In the genomic region with DNA sequence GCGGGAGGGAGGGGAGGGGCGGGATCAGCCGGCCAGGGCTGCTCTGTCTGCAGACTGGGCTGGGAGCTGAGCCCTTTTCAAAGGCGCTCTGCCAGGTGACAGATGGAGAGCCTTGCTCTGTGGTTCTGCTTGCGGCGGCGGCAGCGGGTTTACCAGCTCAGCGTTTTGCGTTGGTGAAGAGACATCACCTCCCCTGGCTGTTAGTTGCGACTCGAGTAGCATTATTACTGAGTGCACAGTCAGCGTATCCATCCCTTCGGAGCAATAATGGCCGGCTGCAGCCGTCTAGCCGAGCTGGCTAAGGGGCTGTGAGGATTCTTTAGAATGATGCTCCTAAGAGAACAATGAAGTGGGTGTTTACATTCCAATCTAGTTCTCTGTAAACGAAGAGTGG, we compare ENCODE assay signal across 8 mouse cellular contexts. TPM values are rescaled to one million over a fixed set of nuclear protein-coding genes. Genes with fewer than 3 reads are reported as not detected.
DNase-seq lines count a peak whose midpoint lies in the region; ATAC-seq and TF ChIP-seq lines count a peak whose summit lies in the region.

No protein-coding gene starts in this region.

- H3K4me1 ChIP-seq in hindbrain, embryonic 12.5 days, result peaks cover 30% of the 10 kb centered on the region
- peaks cover 45% of the 10 kb centered on the region for H3K4me1 ChIP-seq in midbrain, embryonic 10.5 days

- WGBS in hindbrain, embryonic 12.5 days, result 0% methylated on average over 18 of the region's 18 CpGs
- WGBS in midbrain, embryonic 10.5 days, result under 1% methylated on average over 18 of the region's 18 CpGs

- ATAC-seq in Patski, result peak; percentile 64
- peak; percentile 87 for ATAC-seq in hindbrain, embryonic 12.5 days (ENCODE audit: low FRiP score)

- H3K27me3 ChIP-seq in Patski, result no peaks in the 10 kb centered on the region
- H3K27me3 ChIP-seq in hindbrain, embryonic 12.5 days, result no peaks in the 10 kb centered on the region
- peaks cover 28% of the 10 kb centered on the region for H3K27me3 ChIP-seq in midbrain, embryonic 10.5 days (ENCODE audit: low read depth, poor library complexity, severe bottlenecking)

- peak overlapping the region; percentile 42 for H3K4me3 ChIP-seq in hindbrain, embryonic 12.5 days
- peak overlapping the region; percentile 56 for H3K4me3 ChIP-seq in midbrain, embryonic 10.5 days

- no peaks in the 10 kb centered on the region for H3K9me3 ChIP-seq in hindbrain, embryonic 12.5 days (replicated peaks)
- no peaks in the 10 kb centered on the region for H3K9me3 ChIP-seq in midbrain, embryonic 10.5 days (replicated peaks)

- intact Hi-C loops in left cerebral cortex, postnatal 10 days (cut with DNase I), result no loop called here

- no peak for TF ChIP-seq CTCF in Patski (IDR thresholded peaks at IDR 0.05)

- in situ Hi-C loops in Patski (cut with MboI; ENCODE audit: low pct_unique_long_range_greater_than_20kb), result no loop called here

- POLR2A ChIA-PET in Patski (lab: Charles Lee), result interaction anchor here (1.1 kb wide), 1 partner anchor 63 kb away, joined by 4 read pairs; no protein-coding TSS in a partner anchor

- H3K9ac ChIP-seq in hindbrain, embryonic 12.5 days, result peak overlapping the region; percentile 75

- H3K27ac ChIP-seq in hindbrain, embryonic 12.5 days, result peak overlapping the region; percentile 98
- peak overlapping the region; percentile 95 for H3K27ac ChIP-seq in midbrain, embryonic 10.5 days (replicated peaks)

- no peak for DNase-seq in Patski (ENCODE audit: low read depth, low spot score)
- DNase-seq in cerebellum, adult 9-10 months, result peak; percentile 96
- peak; percentile 49 to 81 for DNase-seq in frontal cortex, adult 2 months (ENCODE audit: extremely low spot score in 1 of 2, low spot score in 1 of 2)
- peak; percentile 60 to 78 for DNase-seq in left cerebral cortex, postnatal 10 days (ENCODE audit: extremely low spot score in 1 of 2, low spot score in 2 of 2)
- DNase-seq in midbrain, embryonic 10.5 days (ENCODE audit: low spot score), result peak; percentile 84
- peak; percentile 72 for DNase-seq in right cerebral cortex, postnatal 4 days
- DNase-seq in spleen, postnatal 4 days (ENCODE audit: low spot score in 2 of 2), result no peak

- peak overlapping the region; percentile 67 for H3K4me2 ChIP-seq in hindbrain, embryonic 12.5 days (replicated peaks)

- CTCF ChIA-PET in Patski (lab: Charles Lee), result interaction anchor here (1.1 to 1.5 kb wide), 2 partner anchors 21 to 65 kb away, joined by 4 read pairs; no protein-coding TSS in a partner anchor

- H3K36me3 ChIP-seq in hindbrain, embryonic 12.5 days, result no peaks in the 10 kb centered on the region
- H3K36me3 ChIP-seq in midbrain, embryonic 10.5 days, result no peaks in the 10 kb centered on the region

RNA-seq across cellular contexts. Expression of a gene that starts 0.7 kb away (rescaled TPM):
- 0.74 TPM for polyA plus RNA-seq in Patski (2021)
- polyA plus RNA-seq in frontal cortex, adult 2 months (2012; rRNA removed), result 0.67 and 0.78 TPM in 2 replicates
- polyA plus RNA-seq in hindbrain, embryonic 12.5 days (2016; fragmentation: Nextera tagmentation; extraction: Ambion mirVana), result 1.1 and 1.2 TPM in 2 replicates
- total RNA-seq in left cerebral cortex, postnatal 10 days (2021), result 1 to 10 TPM in 1 of 2 experiments, not detected in 1; 1.0 TPM
- 1.0 and 1.3 TPM in 2 replicates for polyA plus RNA-seq in midbrain, embryonic 10.5 days (2016; fragmentation: Nextera tagmentation; extraction: Ambion mirVana)

RNA-seq across cellular contexts. Expression of a gene that starts 28.6 kb away (rescaled TPM):
- 0.13 TPM for polyA plus RNA-seq in Patski (2021)
- polyA plus RNA-seq in frontal cortex, adult 2 months (2012; rRNA removed), result 10.9 and 11.9 TPM in 2 replicates
- 1.0 and 1.1 TPM in 2 replicates for polyA plus RNA-seq in hindbrain, embryonic 12.5 days (2016; fragmentation: Nextera tagmentation; extraction: Ambion mirVana)
- total RNA-seq in left cerebral cortex, postnatal 10 days (2021), result 1 to 10 TPM; 2.7 to 3.5 TPM
- polyA plus RNA-seq in midbrain, embryonic 10.5 days (2016; fragmentation: Nextera tagmentation; extraction: Ambion mirVana), result 0.32 and 0.57 TPM in 2 replicates

Comparison
In these comparisons a context has a peak if more than half of its experiments do, and no peak if none do; other contexts are left out.
1. DNase-seq: peak in cerebellum, adult 9-10 months (single experiment), frontal cortex, adult 2 months (2 of 2), left cerebral cortex, postnatal 10 days (2 of 2), midbrain, embryonic 10.5 days (single experiment) and right cerebral cortex, postnatal 4 days (single experiment); none in Patski (single experiment) and spleen, postnatal 4 days (0 of 2).